Mouse (Mus musculus) liver, embryonic 14.5 days (tissue): ENCODE data around the gene 2300002M23Rik. TPM values are rescaled to one million over a fixed set of nuclear protein-coding genes. Genes with fewer than 3 reads are reported as not detected.

Experiments used
- ATAC-seq: fragments of 200-750 bp; cut with Nextera tagmentation; 2 replicates; pipeline ENCODE4 v1.8.0; 2017; ENCODE audit warnings: moderate number of reproducible peaks, mild to moderate bottlenecking, moderate library complexity; ENCODE audit not compliant: insufficient read depth
- DNase-seq, 3 experiments: peaks; one replicate each; pipeline ENCODE4 v3.0.0-alpha.2; 2012 to 2013; ENCODE audit warnings: low read depth in 3 of 3, low spot score in 3 of 3
- H3K27ac ChIP-seq: fragments of 300-500 bp; sonication (generic); 2 replicates; pipeline ENCODE4 v1.5.1; 2014; ENCODE audit warnings: moderate library complexity, mild to moderate bottlenecking, control low read depth, inconsistent platforms
- H3K27me3 ChIP-seq: fragments of 300-500 bp; sonication (generic); 2 replicates; pipeline ENCODE4 v1.6.1; 2014; ENCODE audit warnings: mild to moderate bottlenecking, low read length, moderate library complexity; ENCODE audit not compliant: control insufficient read depth, insufficient read depth
- H3K36me3 ChIP-seq: fragments of 300-500 bp; sonication (generic); replicated peaks from 2 replicates; pipeline ENCODE4 v1.6.1; 2014; ENCODE audit warnings: low read depth; ENCODE audit not compliant: control insufficient read depth, insufficient read depth
- H3K4me1 ChIP-seq, 2 experiments: fragments of 200-500 bp in 1 of 2; fragments of 300-500 bp in 1 of 2; sonication (generic) in 1 of 2; replicated peaks; 2 replicates each; pipeline ENCODE4 v1.6.1; 2012 to 2014; ENCODE audit warnings: antibody characterized with exemption in 1 of 2, inconsistent platforms in 1 of 2, low read length in 1 of 2; ENCODE audit not compliant: control insufficient read depth in 2 of 2, insufficient read depth in 2 of 2
- H3K4me2 ChIP-seq: fragments of 300-500 bp; sonication (generic); 2 replicates; pipeline ENCODE4 v1.6.1; 2014; ENCODE audit warnings: low read depth, mild to moderate bottlenecking, control low read depth, moderate library complexity
- H3K4me3 ChIP-seq, 2 experiments: fragments of 200-500 bp in 1 of 2; fragments of 300-500 bp in 1 of 2; sonication (generic) in 1 of 2; 2 replicates each; pipeline ENCODE4 v1.5.1; 2012 to 2014; ENCODE audit warnings: low read depth in 2 of 2, low read length in 2 of 2, mild to moderate bottlenecking in 2 of 2, control low read depth in 1 of 2, inconsistent platforms in 1 of 2, moderate library complexity in 1 of 2; ENCODE audit not compliant: insufficient read depth in 1 of 2
- H3K9ac ChIP-seq: fragments of 300-500 bp; sonication (generic); replicated peaks from 2 replicates; pipeline ENCODE4 v1.6.1; 2014; ENCODE audit warnings: mild to moderate bottlenecking, control low read depth, moderate library complexity
- H3K9me3 ChIP-seq: fragments of 300-500 bp; sonication (generic); 2 replicates; pipeline ENCODE4 v1.6.1; 2016; ENCODE audit warnings: low read length, mixed read lengths; ENCODE audit not compliant: control insufficient read depth
- CTCF ChIP-seq: IDR thresholded peaks from 2 replicates; pipeline ENCODE4 v1.5.1; 2016; ENCODE audit warnings: antibody characterized with exemption, low read depth, control low read depth
- EP300 ChIP-seq: IDR thresholded peaks from 2 replicates; pipeline ENCODE4 v1.6.1; 2016; ENCODE audit warnings: antibody characterized with exemption, low read depth
- WGBS: fragments of 180-500 bp; shearing (Covaris S2); extraction: QIAGEN DNeasy Blood & Tissue Kit; methylation state at CpG from one replicate; pipeline ENCODE4 v1.1.7; 2014; ENCODE audit not compliant: insufficient replicate concordance; 5-methylcytosine and 5-hydroxymethylcytosine counted together
- polyA plus RNA-seq, 2 experiments: library from polyadenylated mRNA; depleted of rRNA in 1 of 2; stranded (reverse) in 1 of 2; unstranded in 1 of 2; fragments of >200 nt; fragmentation: Nextera tagmentation in 1 of 2; extraction: Ambion mirVana in 1 of 2; gene quantifications; 2 replicates each; pipeline versions ENCODE4 v1.2.1 to v1.2.3; 2012 to 2014

Gene 2300002M23Rik
- polyA plus RNA-seq, 2 experiments, result not detected

- no peak overlapping the region for H3K4me3 ChIP-seq
- TF ChIP-seq CTCF, result no peak
- no peak for TF ChIP-seq EP300
- no peaks in the 10 kb centered on the region for H3K9me3 ChIP-seq
- no peaks in the 10 kb centered on the region for H3K27me3 ChIP-seq
- no peak overlapping the region for H3K27ac ChIP-seq
- ATAC-seq (no peak), DNase-seq (no peak)
- 71% methylated on average over 3 of the region's 3 CpGs for WGBS
- no peaks in the 10 kb centered on the region for H3K4me1 ChIP-seq
- H3K4me2 ChIP-seq, result no peak overlapping the region
- no peaks in the 10 kb centered on the region for H3K36me3 ChIP-seq
- no peak overlapping the region for H3K9ac ChIP-seq
Measured at GRCm38 (mm10) chr17:35597399-35597798, 30.1 kb downstream of the 2300002M23Rik start.

- H3K27me3 ChIP-seq, result no peaks in the 10 kb centered on the region
- no peak within 1 kb of the TSS for H3K27ac ChIP-seq
- TF ChIP-seq CTCF (no peak), EP300 (no peak)
- 50% methylated on average over 2 of the region's 2 CpGs for WGBS
- DNase-seq (no peak), ATAC-seq (no peak)
- H3K9ac ChIP-seq, result no peak within 1 kb of the TSS
- H3K4me3 ChIP-seq, result no peak within 1 kb of the TSS
- no peak within 1 kb of the TSS for H3K4me2 ChIP-seq
- H3K36me3 ChIP-seq, result no peaks in the 10 kb centered on the region
- H3K9me3 ChIP-seq, result no peaks in the 10 kb centered on the region
- H3K4me1 ChIP-seq, result no peaks in the 10 kb centered on the region
Measured at GRCm38 (mm10) chr17:35601249-35601648, 34.0 kb downstream of the 2300002M23Rik start, which contains the start of gene Sfta2. Gene Sfta2 (plus strand): TSS chr17:35601549.

- no peak overlapping the region for H3K4me2 ChIP-seq
- no peaks in the 10 kb centered on the region for H3K36me3 ChIP-seq
- no peak overlapping the region for H3K27ac ChIP-seq
- ATAC-seq (no peak), DNase-seq (no peak)
- H3K27me3 ChIP-seq, result no peaks in the 10 kb centered on the region
- H3K9ac ChIP-seq, result no peak overlapping the region
- no peak overlapping the region for H3K4me3 ChIP-seq
- 41% methylated on average over 8 of the region's 8 CpGs for WGBS
- H3K9me3 ChIP-seq, result no peaks in the 10 kb centered on the region
- no peaks in the 10 kb centered on the region for H3K4me1 ChIP-seq
- no peak for TF ChIP-seq EP300
- TF ChIP-seq CTCF, result no peak
Measured at GRCm38 (mm10) chr17:35601736-35602354, 34.6 kb downstream of the 2300002M23Rik start.

- DNase-seq (no peak), ATAC-seq (no peak)
- Histone ChIP-seq H3K27me3 (no peaks in the 10 kb centered on the region), H3K9me3 (no peaks in the 10 kb centered on the region), H3K27ac (no peak overlapping the region), H3K4me1 (no peaks in the 10 kb centered on the region), H3K36me3 (no peaks in the 10 kb centered on the region), H3K9ac (no peak overlapping the region), H3K4me2 (no peak overlapping the region), H3K4me3 (no peak overlapping the region)
- no peak for TF ChIP-seq EP300
- no peak for TF ChIP-seq CTCF
- 45% methylated on average over 4 of the region's 4 CpGs for WGBS
Measured at GRCm38 (mm10) chr17:35617127-35617526, 49.9 kb downstream of the 2300002M23Rik start.

Other genes with a start within 250 kb of the 2300002M23Rik start
- gene H2-Q1, start 247.0 kb upstream of the 2300002M23Rik start, polyA plus RNA-seq (2012; rRNA removed), result 0.50 and 0.56 TPM in 2 replicates
- 0.58 and 1.2 TPM in 2 replicates for gene H2-Q1, start 247.0 kb upstream of the 2300002M23Rik start, polyA plus RNA-seq (2014; fragmentation: Nextera tagmentation; extraction: Ambion mirVana)
- 0.57 and 0.82 TPM in 2 replicates for gene H2-Q2, start 225.2 kb upstream of the 2300002M23Rik start, polyA plus RNA-seq (2012; rRNA removed)
- 1.8 and 1.9 TPM in 2 replicates for gene H2-Q2, start 225.2 kb upstream of the 2300002M23Rik start, polyA plus RNA-seq (2014; fragmentation: Nextera tagmentation; extraction: Ambion mirVana)
- gene H2-Q4, start 187.8 kb upstream of the 2300002M23Rik start, polyA plus RNA-seq (2012; rRNA removed), result 5.4 TPM in 2 replicates
- gene H2-Q4, start 187.8 kb upstream of the 2300002M23Rik start, polyA plus RNA-seq (2014; fragmentation: Nextera tagmentation; extraction: Ambion mirVana), result 1.2 and 1.3 TPM in 2 replicates
- gene H2-Q6, start 142.6 kb upstream of the 2300002M23Rik start, polyA plus RNA-seq (2012; rRNA removed), result 10.3 and 11.2 TPM in 2 replicates
- gene H2-Q6, start 142.6 kb upstream of the 2300002M23Rik start, polyA plus RNA-seq (2014; fragmentation: Nextera tagmentation; extraction: Ambion mirVana), result 7.6 and 11.1 TPM in 2 replicates
- gene H2-Q7, start 128.3 kb upstream of the 2300002M23Rik start, polyA plus RNA-seq (2012; rRNA removed), result 21.8 and 24.4 TPM in 2 replicates
- gene H2-Q7, start 128.3 kb upstream of the 2300002M23Rik start, polyA plus RNA-seq (2014; fragmentation: Nextera tagmentation; extraction: Ambion mirVana), result 19.0 and 20.7 TPM in 2 replicates
- 119 and 136 TPM in 2 replicates for gene H2-Q10, start 97.4 kb upstream of the 2300002M23Rik start, polyA plus RNA-seq (2012; rRNA removed)
- gene H2-Q10, start 97.4 kb upstream of the 2300002M23Rik start, polyA plus RNA-seq (2014; fragmentation: Nextera tagmentation; extraction: Ambion mirVana), result 195 and 206 TPM in 2 replicates
- not detected in 2 replicates for gene Pou5f1, start 61.4 kb upstream of the 2300002M23Rik start, polyA plus RNA-seq (2012; rRNA removed)
- not detected in 2 replicates for gene Pou5f1, start 61.4 kb upstream of the 2300002M23Rik start, polyA plus RNA-seq (2014; fragmentation: Nextera tagmentation; extraction: Ambion mirVana)
- 30.0 and 30.5 TPM in 2 replicates for gene Tcf19, start 50.6 kb upstream of the 2300002M23Rik start, polyA plus RNA-seq (2012; rRNA removed)
- gene Tcf19, start 50.6 kb upstream of the 2300002M23Rik start, polyA plus RNA-seq (2014; fragmentation: Nextera tagmentation; extraction: Ambion mirVana), result 46.0 and 46.2 TPM in 2 replicates
- 7.5 and 9.4 TPM in 2 replicates for gene Cchcr1, start 50.4 kb upstream of the 2300002M23Rik start, polyA plus RNA-seq (2012; rRNA removed)
- 3.8 and 4.9 TPM in 2 replicates for gene Cchcr1, start 50.4 kb upstream of the 2300002M23Rik start, polyA plus RNA-seq (2014; fragmentation: Nextera tagmentation; extraction: Ambion mirVana)
- gene Psors1c2, start 34.2 kb upstream of the 2300002M23Rik start, polyA plus RNA-seq (2012; rRNA removed), result 0.05 and 0.09 TPM in 2 replicates
- not detected in 2 replicates for gene Psors1c2, start 34.2 kb upstream of the 2300002M23Rik start, polyA plus RNA-seq (2014; fragmentation: Nextera tagmentation; extraction: Ambion mirVana)
- not detected in 2 replicates for gene Cdsn, start 15.3 kb upstream of the 2300002M23Rik start, polyA plus RNA-seq (2012; rRNA removed)
- gene Cdsn, start 15.3 kb upstream of the 2300002M23Rik start, polyA plus RNA-seq (2014; fragmentation: Nextera tagmentation; extraction: Ambion mirVana), result not detected in 2 replicates
- gene Sfta2, start 34.1 kb downstream of the 2300002M23Rik start, polyA plus RNA-seq (2012; rRNA removed), result not detected in 2 replicates
- not detected in 2 replicates for gene Sfta2, start 34.1 kb downstream of the 2300002M23Rik start, polyA plus RNA-seq (2014; fragmentation: Nextera tagmentation; extraction: Ambion mirVana)
- gene Gm9573, start 59.2 kb downstream of the 2300002M23Rik start, polyA plus RNA-seq (2012; rRNA removed), result not detected in 2 replicates
- not detected in 2 replicates for gene Gm9573, start 59.2 kb downstream of the 2300002M23Rik start, polyA plus RNA-seq (2014; fragmentation: Nextera tagmentation; extraction: Ambion mirVana)
- gene Mucl3, start 76.2 kb downstream of the 2300002M23Rik start, polyA plus RNA-seq (2012; rRNA removed), result 0.02 TPM in 1 of 2 replicates, not detected in the other
- gene Mucl3, start 76.2 kb downstream of the 2300002M23Rik start, polyA plus RNA-seq (2014; fragmentation: Nextera tagmentation; extraction: Ambion mirVana), result not detected in 2 replicates
- gene Vars2, start 100.1 kb downstream of the 2300002M23Rik start, polyA plus RNA-seq (2012; rRNA removed), result 7.1 and 7.8 TPM in 2 replicates
- gene Vars2, start 100.1 kb downstream of the 2300002M23Rik start, polyA plus RNA-seq (2014; fragmentation: Nextera tagmentation; extraction: Ambion mirVana), result 4.0 and 5.8 TPM in 2 replicates
- gene Gtf2h4, start 106.3 kb downstream of the 2300002M23Rik start, polyA plus RNA-seq (2012; rRNA removed), result 17.8 and 18.0 TPM in 2 replicates
- 23.1 and 26.8 TPM in 2 replicates for gene Gtf2h4, start 106.3 kb downstream of the 2300002M23Rik start, polyA plus RNA-seq (2014; fragmentation: Nextera tagmentation; extraction: Ambion mirVana)
- 1.1 TPM in 2 replicates for gene Ddr1, start 137.2 kb downstream of the 2300002M23Rik start, polyA plus RNA-seq (2012; rRNA removed)
- 1.6 and 1.7 TPM in 2 replicates for gene Ddr1, start 137.2 kb downstream of the 2300002M23Rik start, polyA plus RNA-seq (2014; fragmentation: Nextera tagmentation; extraction: Ambion mirVana)